Mouse (Mus musculus) kidney, adult 2 months (tissue): ENCODE data around the gene Slc5a3. TPM values are rescaled to one million over a fixed set of nuclear protein-coding genes. Genes with fewer than 3 reads are reported as not detected.

Experiments used
- DNase-seq: peaks from one replicate; pipeline ENCODE4 v3.0.0; 2021
- H3K27ac ChIP-seq: fragments of 200-500 bp; 2 replicates; pipeline ENCODE4 v1.5.1; 2012; ENCODE audit warnings: low read depth, low read length, control low read depth, inconsistent platforms; ENCODE audit not compliant: insufficient read depth
- H3K27me3 ChIP-seq: fragments of 200-500 bp; replicated peaks from 2 replicates; pipeline ENCODE4 v1.6.1; 2012; ENCODE audit warnings: mild to moderate bottlenecking, moderate library complexity, low read length, inconsistent platforms; ENCODE audit not compliant: control insufficient read depth, insufficient read depth
- H3K36me3 ChIP-seq: fragments of 200-500 bp; 2 replicates; pipeline ENCODE4 v1.6.1; 2012; ENCODE audit warnings: mild to moderate bottlenecking, moderate library complexity, low read length, inconsistent platforms; ENCODE audit not compliant: control insufficient read depth, insufficient read depth
- H3K4me1 ChIP-seq: fragments of 200-500 bp; 2 replicates; pipeline ENCODE4 v1.6.1; 2011; ENCODE audit warnings: low read length; ENCODE audit not compliant: control insufficient read depth, insufficient read depth
- H3K4me3 ChIP-seq: fragments of 200-500 bp; 2 replicates; pipeline ENCODE4 v1.5.1; 2011; ENCODE audit warnings: mild to moderate bottlenecking, low read depth, low read length, control low read depth; ENCODE audit not compliant: insufficient read depth
- CTCF ChIP-seq: fragments of 200-500 bp; conservative IDR thresholded peaks from 2 replicates; pipeline ENCODE4 v1.5.1; 2011; ENCODE audit warnings: low read depth, mild to moderate bottlenecking, control low read depth, low read length, moderate library complexity, mixed read lengths; ENCODE audit not compliant: insufficient read depth, insufficient read length
- POLR2A ChIP-seq: fragments of 200-500 bp; IDR thresholded peaks from one replicate; pipeline ENCODE4 v1.6.1; 2011; ENCODE audit warnings: low read depth, low read length, control low read depth
- WGBS: fragments of 180-500 bp; shearing (Covaris S2); methylation state at CpG from one replicate; pipeline ENCODE4 v1.1.7; 2018; 5-methylcytosine and 5-hydroxymethylcytosine counted together
- polyA plus RNA-seq: library from polyadenylated mRNA; depleted of rRNA; stranded (reverse); fragments of >200 nt; gene quantifications from 2 replicates; pipeline ENCODE4 v1.2.3, GENCODE M21; 2012

Slc5a3 gene
- polyA plus RNA-seq, 1 experiment = 17.6 TPM

DNA sequence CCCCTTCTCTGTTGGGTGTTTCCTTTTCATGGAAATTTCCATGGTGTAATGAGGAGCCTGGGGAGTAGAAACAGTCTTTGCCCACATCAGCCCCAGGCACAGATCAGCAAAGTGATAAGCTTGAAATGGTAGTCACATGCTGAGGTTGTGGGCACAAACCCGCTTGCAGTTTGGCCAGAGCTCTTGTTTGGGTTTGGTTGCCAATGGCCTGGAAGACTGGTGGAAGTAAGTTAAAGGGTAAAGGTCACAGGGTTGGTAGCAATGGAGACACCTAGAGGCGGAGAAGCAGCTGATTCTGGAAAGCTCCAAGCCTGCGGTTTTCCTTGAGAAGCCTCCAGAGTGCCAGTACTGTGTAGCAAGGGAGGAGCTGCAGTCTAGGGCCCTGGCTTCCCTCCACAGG, 47.5 kb downstream of the Slc5a3 start:
- peak overlapping the region; percentile 62 for H3K27ac ChIP-seq
- no peak overlapping the region for H3K4me3 ChIP-seq
- no peaks in the 10 kb centered on the region for H3K27me3 ChIP-seq
- no peaks in the 10 kb centered on the region for H3K36me3 ChIP-seq
- no peak for TF ChIP-seq POLR2A
- 42% methylated on average over 3 of the region's 3 CpGs for WGBS
- H3K4me1 ChIP-seq = peaks cover 32% of the 10 kb centered on the region; the same call in 1 of the 2 replicates
- peak; percentile 84 for DNase-seq

DNA sequence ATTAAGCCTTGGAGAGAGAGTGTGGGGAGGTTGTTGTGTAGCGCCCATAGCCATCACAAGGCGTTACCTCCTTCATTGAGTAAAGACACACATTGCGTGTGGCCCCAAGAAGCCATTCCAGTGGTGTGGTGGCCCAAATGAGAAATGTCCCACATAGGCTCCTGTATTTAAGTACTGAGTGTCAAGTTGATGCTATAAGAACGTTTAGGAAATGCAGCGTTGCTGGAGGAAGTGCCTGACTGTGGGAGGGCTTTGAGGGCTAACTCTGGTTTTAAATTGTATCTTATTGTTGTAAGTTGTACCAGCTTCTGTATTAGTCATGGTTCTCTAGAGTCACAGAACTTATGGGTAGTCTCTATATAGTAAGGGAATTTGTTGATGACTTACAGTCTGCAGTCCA, 49.2 kb downstream of the Slc5a3 start:
- WGBS = 83% methylated on average over 5 of the region's 5 CpGs
- Histone ChIP-seq H3K36me3 (no peaks in the 10 kb centered on the region), H3K4me3 (no peak overlapping the region), H3K27me3 (no peaks in the 10 kb centered on the region), H3K27ac (no peak overlapping the region), H3K4me1 (peaks cover 28% of the 10 kb centered on the region; the same call in 1 of the 2 replicates)
- no peak for DNase-seq
- TF ChIP-seq POLR2A = no peak
- TF ChIP-seq CTCF = no peak

DNA sequence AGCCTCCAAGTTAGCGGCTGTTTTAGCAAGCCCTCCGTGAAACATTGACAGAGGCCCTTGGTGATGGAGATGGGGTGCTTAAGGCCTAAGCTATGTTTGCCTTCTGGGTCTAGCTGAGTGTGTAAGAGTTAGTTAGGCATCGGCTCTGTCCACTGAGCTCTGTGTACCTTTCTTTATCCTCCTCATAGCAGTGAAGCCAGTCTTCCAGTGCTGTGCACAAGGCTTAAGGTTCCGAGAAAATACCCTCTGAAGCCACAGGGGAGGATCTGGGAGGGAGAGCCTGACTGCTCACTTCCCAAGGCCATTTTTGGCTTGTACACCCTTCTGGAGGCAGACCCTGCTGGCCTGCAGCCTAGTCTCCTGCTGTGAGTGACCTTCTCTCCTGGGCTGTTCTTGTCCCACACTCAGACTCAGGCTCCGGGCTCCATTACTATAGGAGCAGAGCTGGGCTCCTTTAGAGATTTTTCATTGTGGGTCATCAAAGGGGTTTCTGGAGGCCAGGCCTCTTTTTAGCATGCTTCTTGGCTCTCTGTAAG, 56.7 kb downstream of the Slc5a3 start:
- H3K36me3 ChIP-seq = no peaks in the 10 kb centered on the region
- peak; percentile 63 for DNase-seq
- no peak overlapping the region for H3K4me3 ChIP-seq
- H3K27me3 ChIP-seq = no peaks in the 10 kb centered on the region
- no peak for TF ChIP-seq CTCF
- no peak for TF ChIP-seq POLR2A
- 68% methylated on average over 5 of the region's 5 CpGs for WGBS
- 0 out of 2 replicates have a peak, but pooled peaks cover 9% of the 10 kb centered on the region for H3K4me1 ChIP-seq
- 0 out of 2 replicates have a peak overlapping the region, but pooled peaks have one; percentile 24 for H3K27ac ChIP-seq

DNA sequence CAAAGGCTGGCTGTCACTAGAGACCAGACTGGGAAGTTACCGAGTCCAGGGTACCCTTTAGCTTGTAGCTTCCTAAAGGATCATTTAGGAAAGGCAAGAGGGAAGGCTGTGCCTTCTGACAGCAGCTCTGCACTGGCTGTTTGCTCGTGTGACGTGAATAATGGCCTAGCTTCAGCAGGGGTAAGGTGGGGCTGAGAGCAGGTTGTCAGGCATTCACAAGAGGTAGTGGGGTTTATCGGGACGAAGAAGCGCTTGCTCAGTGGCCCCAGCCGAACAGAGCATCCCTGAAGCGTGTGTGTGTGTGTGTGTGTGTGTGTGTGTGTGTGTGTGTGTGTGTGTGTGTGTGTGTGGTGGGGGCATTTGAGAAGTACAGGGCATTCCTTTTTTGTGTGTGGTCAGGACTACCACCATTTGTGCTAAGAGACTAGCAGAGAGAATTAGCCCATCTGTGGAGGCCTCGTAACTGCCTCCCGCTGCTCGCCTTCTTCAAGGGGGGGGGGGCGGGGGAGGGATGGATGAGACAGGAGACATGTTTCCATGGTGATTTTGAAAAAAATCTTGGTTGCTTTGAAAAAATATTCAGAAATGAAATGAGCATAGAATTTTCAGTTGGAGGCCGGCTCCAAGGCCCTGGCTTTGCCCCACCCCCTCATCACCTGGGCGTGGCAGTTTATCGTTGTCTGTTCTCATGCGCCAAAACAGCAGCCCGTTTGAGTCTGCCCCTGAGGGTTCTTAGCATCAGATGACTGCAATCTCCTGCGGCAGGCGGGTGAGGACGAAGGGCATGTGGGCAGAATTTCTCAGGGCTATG, 57.7 kb downstream of the Slc5a3 start:
- no peak for TF ChIP-seq POLR2A
- TF ChIP-seq CTCF = no peak
- no peaks in the 10 kb centered on the region for H3K36me3 ChIP-seq
- H3K27me3 ChIP-seq = no peaks in the 10 kb centered on the region
- no peak for DNase-seq
- 47% methylated on average over 20 of the region's 20 CpGs for WGBS
- H3K4me3 ChIP-seq = no peak overlapping the region
- H3K4me1 ChIP-seq = 0 out of 2 replicates have a peak, but pooled peaks cover 9% of the 10 kb centered on the region
- H3K27ac ChIP-seq = no peak overlapping the region

DNA sequence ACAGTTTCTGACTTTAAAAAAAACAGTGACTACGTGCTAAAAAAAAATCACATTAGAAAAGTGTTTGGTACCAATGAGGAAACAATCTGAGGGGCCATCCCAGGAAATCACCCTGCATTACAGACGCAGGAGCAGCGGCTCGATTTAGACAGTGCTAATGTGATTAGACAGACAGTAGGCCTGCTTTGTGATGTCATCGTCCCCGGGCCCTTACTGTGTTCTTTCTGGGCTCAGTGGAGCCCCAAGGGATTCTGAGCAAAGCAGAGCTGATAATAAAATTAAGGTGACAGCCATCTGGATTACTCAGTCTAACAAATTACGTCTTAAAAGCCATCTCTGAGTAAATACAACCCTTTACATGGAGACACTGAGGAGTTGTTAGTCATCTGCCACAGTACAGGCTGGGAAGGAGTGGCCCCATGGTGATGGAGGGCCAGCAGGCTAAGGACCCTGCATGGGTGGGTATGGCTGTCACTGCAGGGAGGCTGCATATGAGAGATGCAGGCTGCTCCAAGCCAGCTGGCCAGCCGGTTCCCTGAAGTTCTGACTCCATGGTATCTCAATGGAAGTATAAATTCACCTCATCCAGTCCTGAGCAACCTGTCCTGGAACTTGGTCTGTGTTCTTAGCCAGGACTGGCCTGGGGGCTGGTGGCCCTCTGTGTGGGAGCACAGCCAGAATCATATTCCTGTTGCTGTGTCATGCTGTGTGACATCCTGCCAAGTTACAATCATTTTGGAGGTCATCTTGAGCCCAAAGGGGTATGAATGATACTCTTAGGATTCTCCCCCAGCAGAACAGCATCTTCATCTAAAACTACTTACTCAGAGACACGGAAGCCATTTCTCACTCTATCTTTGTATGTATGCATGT, 59.5 kb downstream of the Slc5a3 start:
- Histone ChIP-seq H3K4me1 (0 out of 2 replicates have a peak, but pooled peaks cover 9% of the 10 kb centered on the region), H3K27me3 (no peaks in the 10 kb centered on the region), H3K36me3 (no peaks in the 10 kb centered on the region), H3K4me3 (no peak overlapping the region), H3K27ac (no peak overlapping the region)
- DNase-seq = peak; percentile 27
- WGBS = 69% methylated on average over 9 of the region's 9 CpGs
- no peak for TF ChIP-seq POLR2A
- no peak for TF ChIP-seq CTCF

DNA sequence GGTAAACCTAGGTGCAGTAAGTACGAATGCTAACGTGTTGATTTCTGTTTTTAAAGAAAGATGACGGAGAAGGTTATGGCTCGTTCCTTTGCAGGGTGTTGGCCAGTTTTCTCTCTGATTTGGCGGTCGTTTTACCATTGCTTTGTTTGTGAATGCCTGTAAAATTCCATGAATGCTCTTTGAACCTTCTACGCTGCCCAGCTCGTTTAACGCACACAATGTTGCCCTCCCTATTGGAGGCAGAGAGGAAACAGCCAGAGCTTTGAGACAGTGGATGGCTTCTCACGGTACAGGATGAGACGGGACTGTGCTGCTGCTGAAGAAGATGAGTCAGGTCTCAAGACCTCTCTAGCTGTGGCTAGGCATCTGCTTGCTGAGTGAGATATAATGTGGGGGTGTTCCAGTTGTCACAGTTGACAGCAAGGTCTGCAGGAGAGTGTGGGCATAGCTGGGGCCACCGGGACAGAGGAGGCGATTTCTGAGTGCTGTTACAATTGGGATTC, 60.9 kb downstream of the Slc5a3 start:
- peak; percentile 32 for DNase-seq
- TF ChIP-seq CTCF (no peak), POLR2A (no peak)
- 0 out of 2 replicates have a peak, but pooled peaks cover 7% of the 10 kb centered on the region for H3K4me1 ChIP-seq
- H3K27me3 ChIP-seq = no peaks in the 10 kb centered on the region
- 48% methylated on average over 13 of the region's 13 CpGs for WGBS
- H3K4me3 ChIP-seq = no peak overlapping the region
- peak overlapping the region; percentile 64 for H3K27ac ChIP-seq
- no peaks in the 10 kb centered on the region for H3K36me3 ChIP-seq
